Mouse (Mus musculus) small intestine, adult 2 months (tissue): ENCODE measurements around the gene Agpat4. TPM values are rescaled to one million over a fixed set of nuclear protein-coding genes. Genes with fewer than 3 reads are reported as not detected.
A peak's percentile ranks its signal among the peaks of the same experiment; 100 is the strongest.
"Not testable (repeated sequence)": the region's sequence is repeated elsewhere in the genome, so short reads cannot be mapped to it uniquely, and the experiment has no call there.

Experiments used
- H3K27ac ChIP-seq: fragments of 200-500 bp; 2 replicates; pipeline ENCODE4 v1.5.1; 2012; ENCODE audit warnings: low read depth, low read length, control low read depth, inconsistent platforms; ENCODE audit not compliant: insufficient read depth
- H3K27me3 ChIP-seq: fragments of 200-500 bp; 2 replicates; pipeline ENCODE4 v1.6.1; 2012; ENCODE audit warnings: mild to moderate bottlenecking, moderate library complexity, low read length, inconsistent platforms; ENCODE audit not compliant: control insufficient read depth, insufficient read depth
- H3K36me3 ChIP-seq: fragments of 200-500 bp; 2 replicates; pipeline ENCODE4 v1.6.1; 2012; ENCODE audit warnings: mild to moderate bottlenecking, low read length, control low read depth, inconsistent platforms; ENCODE audit not compliant: control insufficient read depth, insufficient read depth
- H3K4me1 ChIP-seq: fragments of 200-500 bp; 2 replicates; pipeline ENCODE4 v1.6.1; 2012; ENCODE audit warnings: low read length, inconsistent platforms, mixed read lengths; ENCODE audit not compliant: control insufficient read depth, insufficient read depth, insufficient read length
- H3K4me3 ChIP-seq: fragments of 200-500 bp; 2 replicates; pipeline ENCODE4 v1.5.1; 2012; ENCODE audit warnings: low read depth, mild to moderate bottlenecking, control low read depth, inconsistent platforms, low read length, moderate library complexity
- CTCF ChIP-seq: fragments of 200-500 bp; IDR thresholded peaks from 2 replicates; pipeline ENCODE4 v1.5.1; 2012; ENCODE audit warnings: low read depth, mild to moderate bottlenecking, control low read depth, inconsistent platforms, low read length, moderate library complexity, mixed read lengths; ENCODE audit not compliant: insufficient replicate concordance, insufficient read length; ENCODE audit errors: extremely low read depth
- POLR2A ChIP-seq: fragments of 200-500 bp; IDR thresholded peaks from 2 replicates; pipeline ENCODE4 v1.6.1; 2012; ENCODE audit warnings: low read depth, mild to moderate bottlenecking, control low read depth, inconsistent platforms, low read length, moderate library complexity
- WGBS: fragments of 180-500 bp; shearing (Covaris S2); methylation state at CpG from one replicate; pipeline ENCODE4 v1.1.7; 2018; 5-methylcytosine and 5-hydroxymethylcytosine counted together
- polyA plus RNA-seq: library from polyadenylated mRNA; depleted of rRNA; stranded (reverse); fragments of >200 nt; gene quantifications from 2 replicates; pipeline ENCODE4 v1.2.3, GENCODE M21; 2012

Gene Agpat4
- polyA plus RNA-seq, 1 experiment = 10.3 TPM

DNA sequence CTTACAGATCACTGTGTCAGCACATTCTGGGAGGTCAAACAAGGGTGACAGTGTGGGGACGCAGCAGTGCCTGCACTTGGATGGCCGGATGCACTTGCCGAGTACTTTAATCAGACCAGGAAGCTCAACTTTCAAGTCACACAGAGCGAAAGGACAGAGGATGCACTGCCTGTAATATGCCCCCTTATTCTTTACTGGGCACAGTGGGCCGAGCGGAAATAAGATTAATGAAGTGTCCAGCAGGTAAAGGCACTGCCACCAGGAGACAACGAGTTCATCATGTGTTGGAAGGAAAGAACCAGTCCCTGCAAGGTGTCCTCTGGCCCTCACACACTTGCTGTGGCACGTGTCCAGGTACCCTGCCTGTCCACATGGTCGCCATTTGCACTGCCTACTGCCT, 105.6 kb downstream of the Agpat4 start:
- Histone ChIP-seq H3K36me3 (peaks cover 44% of the 10 kb centered on the region), H3K27me3 (no peaks in the 10 kb centered on the region), H3K4me3 (no peak overlapping the region), H3K27ac (no peak overlapping the region), H3K4me1 (no peaks in the 10 kb centered on the region)
- 86% methylated on average over 9 of the region's 9 CpGs for WGBS
- TF ChIP-seq CTCF (no peak), POLR2A (no peak)

DNA sequence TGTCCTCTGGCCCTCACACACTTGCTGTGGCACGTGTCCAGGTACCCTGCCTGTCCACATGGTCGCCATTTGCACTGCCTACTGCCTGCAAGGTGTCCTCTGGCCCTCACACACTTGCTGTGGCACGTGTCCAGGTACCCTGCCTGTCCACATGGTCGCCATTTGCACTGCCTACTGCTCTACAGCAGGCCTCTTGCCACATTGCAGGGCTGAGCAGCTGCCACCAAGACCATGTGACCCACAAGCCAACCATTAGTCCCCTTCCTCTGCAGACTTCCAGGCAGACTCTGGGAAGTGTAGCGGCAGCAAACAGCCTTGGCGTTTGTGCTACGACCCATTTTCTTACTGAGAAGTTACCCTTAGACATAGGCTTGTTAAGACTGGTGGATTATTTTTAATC, 106.0 kb downstream of the Agpat4 start:
- not testable (repeated sequence) for H3K27ac ChIP-seq, H3K4me3 ChIP-seq, H3K4me1 ChIP-seq, H3K27me3 ChIP-seq
- 88% methylated on average over 7 of the region's 7 CpGs for WGBS
- peaks cover 43% of the 10 kb centered on the region for H3K36me3 ChIP-seq

DNA sequence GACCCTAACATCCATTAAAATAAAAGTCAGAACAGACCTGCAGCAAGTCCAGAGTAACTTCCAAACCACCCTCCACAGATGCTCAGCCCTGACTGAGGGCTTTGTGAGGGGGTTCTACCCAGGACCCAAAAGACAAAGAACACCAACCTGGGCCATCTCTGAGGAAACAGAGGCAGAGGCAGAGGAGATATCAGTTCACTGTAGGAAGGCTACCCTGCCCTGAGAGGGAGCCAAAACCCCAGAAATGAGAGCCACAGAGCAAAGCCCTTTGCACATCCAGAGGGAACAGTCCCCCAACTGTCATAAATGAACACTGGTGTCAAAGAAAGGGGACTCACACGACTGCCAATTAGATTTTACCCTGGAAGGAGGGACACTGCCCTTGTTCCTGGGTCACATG, 106.7 kb downstream of the Agpat4 start:
- Histone ChIP-seq H3K4me3 (no peak overlapping the region), H3K4me1 (no peaks in the 10 kb centered on the region), H3K27me3 (no peaks in the 10 kb centered on the region), H3K27ac (no peak overlapping the region), H3K36me3 (peaks cover 39% of the 10 kb centered on the region)
- 61% methylated on average over 1 of the region's 1 CpGs for WGBS
- no peak for TF ChIP-seq POLR2A

- Histone ChIP-seq H3K4me1 (peaks cover 2% of the 10 kb centered on the region; the same call in 1 of the 2 replicates), H3K4me3 (no peak overlapping the region), H3K36me3 (peaks cover 45% of the 10 kb centered on the region), H3K27me3 (no peaks in the 10 kb centered on the region), H3K27ac (no peak overlapping the region)
- 71% methylated on average over 12 of the region's 12 CpGs for WGBS
- TF ChIP-seq POLR2A (no peak), CTCF (peak; percentile 38; the same call in 1 of the 2 replicates)
Observed at GRCm38 (mm10) chr17:12226551-12226950, 108.0 kb downstream of the Agpat4 start.

GRCm38 (mm10) chr17:12228001-12228400, 109.5 kb downstream of the Agpat4 start:
- H3K27ac ChIP-seq = no peak overlapping the region
- WGBS = 88% methylated on average over 10 of the region's 10 CpGs
- H3K36me3 ChIP-seq = peaks cover 47% of the 10 kb centered on the region
- TF ChIP-seq POLR2A (no peak), CTCF (no peak)
- no peak overlapping the region for H3K4me3 ChIP-seq
- peaks cover 2% of the 10 kb centered on the region; the same call in 1 of the 2 replicates for H3K4me1 ChIP-seq
- no peaks in the 10 kb centered on the region for H3K27me3 ChIP-seq

- peaks cover 2% of the 10 kb centered on the region; the same call in 1 of the 2 replicates for H3K4me1 ChIP-seq
- no peak overlapping the region for H3K27ac ChIP-seq
- 92% methylated on average over 7 of the region's 7 CpGs for WGBS
- no peak overlapping the region for H3K4me3 ChIP-seq
- TF ChIP-seq CTCF = no peak
- TF ChIP-seq POLR2A = no peak
- peaks cover 50% of the 10 kb centered on the region for H3K36me3 ChIP-seq
- no peaks in the 10 kb centered on the region for H3K27me3 ChIP-seq
Observed at GRCm38 (mm10) chr17:12228471-12228870, 110.0 kb downstream of the Agpat4 start.

DNA sequence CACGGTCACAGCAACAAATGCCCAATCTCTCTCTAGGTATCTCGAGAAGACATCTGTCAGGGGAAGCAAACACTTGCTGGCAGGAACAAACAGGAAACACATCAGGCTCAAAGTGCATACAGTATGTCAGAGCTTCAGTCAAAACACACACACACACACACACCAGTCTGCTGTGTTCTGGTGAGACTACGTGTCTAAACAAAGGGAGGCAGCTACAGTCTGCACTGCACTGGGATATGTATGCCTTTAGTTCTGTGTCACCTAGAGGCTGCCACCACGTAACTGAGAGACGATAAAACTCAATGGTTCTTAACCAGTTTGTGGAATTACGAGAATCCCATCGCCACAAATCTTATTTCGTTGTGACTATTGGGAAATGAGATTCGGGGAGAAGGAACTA, 111.3 kb downstream of the Agpat4 start:
- Histone ChIP-seq H3K4me3 (no peak overlapping the region), H3K4me1 (peaks cover 2% of the 10 kb centered on the region; the same call in 1 of the 2 replicates), H3K27me3 (no peaks in the 10 kb centered on the region), H3K36me3 (peaks cover 56% of the 10 kb centered on the region), H3K27ac (no peak overlapping the region)
- WGBS = 87% methylated on average over 9 of the region's 9 CpGs
- TF ChIP-seq POLR2A = no peak

GRCm38 (mm10) chr17:12230167-12230566, 111.7 kb downstream of the Agpat4 start:
- Histone ChIP-seq H3K27ac (no peak overlapping the region), H3K4me1 (peaks cover 2% of the 10 kb centered on the region; the same call in 1 of the 2 replicates), H3K4me3 (no peak overlapping the region), H3K27me3 (no peaks in the 10 kb centered on the region), H3K36me3 (peaks cover 59% of the 10 kb centered on the region)
- no peak for TF ChIP-seq POLR2A
- 84% methylated on average over 6 of the region's 6 CpGs for WGBS
